Comparison of ENCODE assay signal across 13 mouse cellular contexts in genomic region chr16:94317752-94318151, GRCm38 (mm10). TPM values are rescaled to one million over a fixed set of nuclear protein-coding genes. Genes with fewer than 3 reads are reported as not detected.
DNase-seq lines count a peak whose midpoint lies in the region; ATAC-seq and TF ChIP-seq lines count a peak whose summit lies in the region.
"Had no signal": no experiment of that assay in that cellular context is flagged by ENCODE, and none has a peak within 500 bp of the region (broad histone marks: within the 10 kb centered on the region; RNA-seq: fewer than 3 reads in every experiment).

No protein-coding gene starts in this region.

- no peak for ATAC-seq in heart, postnatal 0 days (ENCODE audit: insufficient read depth, low read depth)
- ATAC-seq in heart, embryonic 12.5 days (ENCODE audit: insufficient number of reproducible peaks, low FRiP score), result no peak
- no peak for ATAC-seq in kidney, embryonic 15.5 days (replicated peaks; ENCODE audit: low FRiP score)
- ATAC-seq in forebrain, embryonic 14.5 days, result no peak
- no peak for ATAC-seq in hindbrain, embryonic 12.5 days (ENCODE audit: low FRiP score)
- ATAC-seq: intestine, embryonic 15.5 days had no signal

- no peak for TF ChIP-seq EP300 in heart, postnatal 0 days (IDR thresholded peaks at IDR 0.05; ENCODE audit: low read depth)

- H3K4me1 ChIP-seq in heart, postnatal 0 days (ENCODE audit: control insufficient read depth, insufficient read depth), result no peaks in the 10 kb centered on the region
- H3K4me1 ChIP-seq in heart, embryonic 12.5 days (replicated peaks), result peaks cover 5% of the 10 kb centered on the region; the same call in 1 of the 2 replicates
- peaks cover 5% of the 10 kb centered on the region; the same call in 1 of the 2 replicates for H3K4me1 ChIP-seq in kidney, embryonic 15.5 days
- H3K4me1 ChIP-seq in forebrain, embryonic 14.5 days (ENCODE audit: control insufficient read depth, insufficient read depth, low read length), result peaks cover 8% of the 10 kb centered on the region; the same call in 1 of the 2 replicates
- peaks cover 5% of the 10 kb centered on the region for H3K4me1 ChIP-seq in hindbrain, embryonic 12.5 days

- WGBS in heart, postnatal 0 days, result 57% methylated on average over 5 of the region's 5 CpGs
- 56% methylated on average over 5 of the region's 5 CpGs for WGBS in heart, embryonic 12.5 days
- WGBS in kidney, embryonic 15.5 days, result 76% methylated on average over 5 of the region's 5 CpGs
- WGBS in forebrain, embryonic 14.5 days, result 84% methylated on average over 5 of the region's 5 CpGs
- 77% methylated on average over 5 of the region's 5 CpGs for WGBS in hindbrain, embryonic 12.5 days

- H3K27me3 ChIP-seq in heart, postnatal 0 days (ENCODE audit: control insufficient read depth, insufficient read depth, low read length), result no peaks in the 10 kb centered on the region
- H3K27me3 ChIP-seq in heart, embryonic 12.5 days (replicated peaks), result no peaks in the 10 kb centered on the region
- H3K27me3 ChIP-seq in kidney, embryonic 15.5 days, result no peaks in the 10 kb centered on the region
- no peaks in the 10 kb centered on the region for H3K27me3 ChIP-seq in forebrain, embryonic 14.5 days (replicated peaks; ENCODE audit: control insufficient read depth, insufficient read depth, low read length)
- H3K27me3 ChIP-seq in hindbrain, embryonic 12.5 days, result no peaks in the 10 kb centered on the region
- H3K27me3 ChIP-seq: heart, embryonic 15.5 days; intestine, embryonic 15.5 days had no signal

- TF ChIP-seq CTCF in heart, postnatal 0 days (IDR thresholded peaks at IDR 0.05; ENCODE audit: low read depth), result no peak

- H3K27ac ChIP-seq in heart, postnatal 0 days (ENCODE audit: low read depth), result no peak overlapping the region
- no peak overlapping the region for H3K27ac ChIP-seq in heart, embryonic 12.5 days (ENCODE audit: poor library complexity, severe bottlenecking)
- 0 out of 2 replicates have a peak overlapping the region, but pooled peaks have one; percentile 28 for H3K27ac ChIP-seq in kidney, embryonic 15.5 days
- H3K27ac ChIP-seq in forebrain, embryonic 14.5 days (ENCODE audit: low read depth, low read length), result no peak overlapping the region
- no peak overlapping the region for H3K27ac ChIP-seq in hindbrain, embryonic 12.5 days
- H3K27ac ChIP-seq: heart, embryonic 15.5 days; intestine, embryonic 15.5 days had no signal

- H3K4me2 ChIP-seq in heart, postnatal 0 days (ENCODE audit: low read depth, low read length), result no peak overlapping the region
- no peak overlapping the region for H3K4me2 ChIP-seq in heart, embryonic 12.5 days
- no peak overlapping the region for H3K4me2 ChIP-seq in kidney, embryonic 15.5 days
- no peak overlapping the region for H3K4me2 ChIP-seq in forebrain, embryonic 14.5 days (ENCODE audit: low read length)
- H3K4me2 ChIP-seq in hindbrain, embryonic 12.5 days (replicated peaks), result no peak overlapping the region
- H3K4me2 ChIP-seq: heart, embryonic 15.5 days; intestine, embryonic 15.5 days had no signal

- H3K4me3 ChIP-seq in heart, postnatal 0 days (ENCODE audit: low read depth, low read length), result no peak overlapping the region
- H3K4me3 ChIP-seq in heart, embryonic 12.5 days, result no peak overlapping the region
- H3K4me3 ChIP-seq in kidney, embryonic 15.5 days (replicated peaks), result no peak overlapping the region
- no peak overlapping the region for H3K4me3 ChIP-seq in forebrain, embryonic 14.5 days (ENCODE audit: low read depth, low read length)
- no peak overlapping the region for H3K4me3 ChIP-seq in hindbrain, embryonic 12.5 days
- H3K4me3 ChIP-seq: heart, embryonic 15.5 days; intestine, embryonic 15.5 days; myocyte had no signal

- H3K9me3 ChIP-seq in heart, postnatal 0 days (replicated peaks; ENCODE audit: control insufficient read depth, low read length), result no peaks in the 10 kb centered on the region
- no peaks in the 10 kb centered on the region for H3K9me3 ChIP-seq in heart, embryonic 12.5 days (replicated peaks)
- no peaks in the 10 kb centered on the region for H3K9me3 ChIP-seq in kidney, embryonic 15.5 days (replicated peaks)
- no peaks in the 10 kb centered on the region for H3K9me3 ChIP-seq in forebrain, embryonic 14.5 days (replicated peaks; ENCODE audit: control insufficient read depth, low read length)
- H3K9me3 ChIP-seq in hindbrain, embryonic 12.5 days (replicated peaks), result no peaks in the 10 kb centered on the region
- H3K9me3 ChIP-seq: heart, embryonic 15.5 days; intestine, embryonic 15.5 days had no signal

- no peak overlapping the region for H3K9ac ChIP-seq in heart, postnatal 0 days (replicated peaks; ENCODE audit: low read depth, low read length)
- H3K9ac ChIP-seq in heart, embryonic 12.5 days, result no peak overlapping the region
- no peak overlapping the region for H3K9ac ChIP-seq in kidney, embryonic 15.5 days
- H3K9ac ChIP-seq in forebrain, embryonic 14.5 days (ENCODE audit: low read length), result no peak overlapping the region
- H3K9ac ChIP-seq in hindbrain, embryonic 12.5 days, result no peak overlapping the region
- H3K9ac ChIP-seq: heart, embryonic 15.5 days; intestine, embryonic 15.5 days had no signal

- H3K36me3 ChIP-seq in heart, postnatal 0 days (replicated peaks; ENCODE audit: control insufficient read depth, insufficient read depth, low read length), result no peaks in the 10 kb centered on the region
- no peaks in the 10 kb centered on the region for H3K36me3 ChIP-seq in heart, embryonic 12.5 days
- H3K36me3 ChIP-seq in kidney, embryonic 15.5 days, result no peaks in the 10 kb centered on the region
- H3K36me3 ChIP-seq in forebrain, embryonic 14.5 days (ENCODE audit: control insufficient read depth, insufficient read depth, low read length), result no peaks in the 10 kb centered on the region
- H3K36me3 ChIP-seq in hindbrain, embryonic 12.5 days, result no peaks in the 10 kb centered on the region
- H3K36me3 ChIP-seq: heart, embryonic 15.5 days; intestine, embryonic 15.5 days had no signal

- peak; percentile 25 for DNase-seq in heart, postnatal 0 days (ENCODE audit: low spot score)
- peak; percentile 57 for DNase-seq in adrenal gland, adult 8-10 months
- peak; percentile 76 for DNase-seq in lung, postnatal 25 days (ENCODE audit: low spot score)
- no peak for DNase-seq in forebrain, embryonic 14.5 days (ENCODE audit: low spot score)
- no peak for DNase-seq in cerebellum, adult 11 months
- DNase-seq: spleen, adult 18-20 months had no signal

RNA-seq across cellular contexts. Expression of gene Hlcs, which starts 4.4 kb away (rescaled TPM):
- total RNA-seq in heart, postnatal 0 days (2014; rRNA removed; ENCODE audit: low replicate concordance), result 3.3 and 4.6 TPM in 2 replicates
- polyA plus RNA-seq in heart, postnatal 0 days (2015; fragmentation: Nextera tagmentation; extraction: Ambion mirVana), result 5.5 and 5.6 TPM in 2 replicates
- 10.3 and 11.0 TPM in 2 replicates for polyA plus RNA-seq in heart, embryonic 12.5 days (2016; fragmentation: Nextera tagmentation; extraction: Ambion mirVana)
- 10 to 100 TPM; 20.7 to 31.7 (median 24.9) TPM for total RNA-seq in adrenal gland, adult 8-10 months (2022)
- 10.6 and 10.9 TPM in 2 replicates for polyA plus RNA-seq in kidney, embryonic 15.5 days (2015; fragmentation: Nextera tagmentation; extraction: Ambion mirVana)
- 3.9 and 4.0 TPM in 2 replicates for polyA plus RNA-seq in forebrain, embryonic 14.5 days (2014; fragmentation: Nextera tagmentation; extraction: Ambion mirVana)
- polyA plus RNA-seq in hindbrain, embryonic 12.5 days (2016; fragmentation: Nextera tagmentation; extraction: Ambion mirVana), result 10.0 and 11.0 TPM in 2 replicates

RNA-seq across cellular contexts. Expression of gene Ripply3, which starts 10.5 kb away (rescaled TPM):
- total RNA-seq in heart, postnatal 0 days (2014; rRNA removed; ENCODE audit: low replicate concordance), result 3.9 and 4.6 TPM in 2 replicates
- polyA plus RNA-seq in heart, postnatal 0 days (2015; fragmentation: Nextera tagmentation; extraction: Ambion mirVana), result 4.5 and 5.3 TPM in 2 replicates
- polyA plus RNA-seq in heart, embryonic 12.5 days (2016; fragmentation: Nextera tagmentation; extraction: Ambion mirVana), result 4.2 and 4.3 TPM in 2 replicates
- 10 to 100 TPM in 1 of 4 experiments, 1 to 10 TPM in 3; 4.6 to 12.6 (median 5.3) TPM for total RNA-seq in adrenal gland, adult 8-10 months (2022)
- polyA plus RNA-seq in kidney, embryonic 15.5 days (2015; fragmentation: Nextera tagmentation; extraction: Ambion mirVana), result 14.6 and 15.1 TPM in 2 replicates
- 0.74 and 0.99 TPM in 2 replicates for polyA plus RNA-seq in forebrain, embryonic 14.5 days (2014; fragmentation: Nextera tagmentation; extraction: Ambion mirVana)
- polyA plus RNA-seq in hindbrain, embryonic 12.5 days (2016; fragmentation: Nextera tagmentation; extraction: Ambion mirVana), result 3.6 and 3.7 TPM in 2 replicates
- total RNA-seq: common myeloid progenitor, adult 5-6 weeks had no signal

RNA-seq across cellular contexts. Expression of gene Ttc3, which starts 52.7 kb away (rescaled TPM):
- total RNA-seq in heart, postnatal 0 days (2014; rRNA removed; ENCODE audit: low replicate concordance), result 159 and 178 TPM in 2 replicates
- polyA plus RNA-seq in heart, postnatal 0 days (2015; fragmentation: Nextera tagmentation; extraction: Ambion mirVana), result 121 and 133 TPM in 2 replicates
- 212 and 237 TPM in 2 replicates for polyA plus RNA-seq in heart, embryonic 12.5 days (2016; fragmentation: Nextera tagmentation; extraction: Ambion mirVana)
- total RNA-seq in adrenal gland, adult 8-10 months (2022), result 100 to 1,000 TPM in 3 of 4 experiments, 10 to 100 TPM in 1; 89.1 to 149 (median 120) TPM
- polyA plus RNA-seq in kidney, embryonic 15.5 days (2015; fragmentation: Nextera tagmentation; extraction: Ambion mirVana), result 228 and 230 TPM in 2 replicates
- 815 and 924 TPM in 2 replicates for polyA plus RNA-seq in forebrain, embryonic 14.5 days (2014; fragmentation: Nextera tagmentation; extraction: Ambion mirVana)
- 609 and 686 TPM in 2 replicates for polyA plus RNA-seq in hindbrain, embryonic 12.5 days (2016; fragmentation: Nextera tagmentation; extraction: Ambion mirVana)

RNA-seq across cellular contexts. Expression of gene Pigp, which starts 53.9 kb away (rescaled TPM):
- total RNA-seq in heart, postnatal 0 days (2014; rRNA removed; ENCODE audit: low replicate concordance), result 134 and 146 TPM in 2 replicates
- 229 and 244 TPM in 2 replicates for polyA plus RNA-seq in heart, postnatal 0 days (2015; fragmentation: Nextera tagmentation; extraction: Ambion mirVana)
- 104 and 111 TPM in 2 replicates for polyA plus RNA-seq in heart, embryonic 12.5 days (2016; fragmentation: Nextera tagmentation; extraction: Ambion mirVana)
- total RNA-seq in adrenal gland, adult 8-10 months (2022), result 100 to 1,000 TPM in 2 of 4 experiments, 10 to 100 TPM in 2; 80.9 to 101 (median 98.6) TPM
- 113 and 129 TPM in 2 replicates for polyA plus RNA-seq in kidney, embryonic 15.5 days (2015; fragmentation: Nextera tagmentation; extraction: Ambion mirVana)
- polyA plus RNA-seq in forebrain, embryonic 14.5 days (2014; fragmentation: Nextera tagmentation; extraction: Ambion mirVana), result 94.1 and 133 TPM in 2 replicates
- 104 and 116 TPM in 2 replicates for polyA plus RNA-seq in hindbrain, embryonic 12.5 days (2016; fragmentation: Nextera tagmentation; extraction: Ambion mirVana)

Comparison
In these comparisons a context has a peak if more than half of its experiments do, and no peak if none do; other contexts are left out.
1. DNase-seq: peak in heart, postnatal 0 days (single experiment), adrenal gland, adult 8-10 months (single experiment) and lung, postnatal 25 days (single experiment); none in forebrain, embryonic 14.5 days (single experiment) and cerebellum, adult 11 months (single experiment).